Mouse (Mus musculus) ES-Bruce4 (cell line): ENCODE data around the gene Serpinb6a.

Source experiments
- CTCF ChIP-seq: IDR thresholded peaks from one replicate; pipeline ENCODE4 v1.8.1; 2011; ENCODE audit warnings: low read depth, low read length
- EP300 ChIP-seq: IDR thresholded peaks from 2 replicates; pipeline ENCODE4 v1.6.1; 2011; ENCODE audit warnings: low read depth, low read length; ENCODE audit not compliant: insufficient read depth
- POLR2A ChIP-seq: IDR thresholded peaks from one replicate; pipeline ENCODE4 v1.8.1; 2011; ENCODE audit warnings: low read length; ENCODE audit not compliant: insufficient read depth

GRCm38 (mm10) chr13:33964206-33965046, 38.2 kb downstream of the Serpinb6a start, which contains the start of gene Nqo2:
- TF ChIP-seq POLR2A (peak; percentile 19), EP300 (peak; percentile 54; the same call in 1 of the 2 replicates), CTCF (peak; percentile 40)
